Comparison of ENCODE assay signal across 9 mouse cellular contexts in the genomic region with DNA sequence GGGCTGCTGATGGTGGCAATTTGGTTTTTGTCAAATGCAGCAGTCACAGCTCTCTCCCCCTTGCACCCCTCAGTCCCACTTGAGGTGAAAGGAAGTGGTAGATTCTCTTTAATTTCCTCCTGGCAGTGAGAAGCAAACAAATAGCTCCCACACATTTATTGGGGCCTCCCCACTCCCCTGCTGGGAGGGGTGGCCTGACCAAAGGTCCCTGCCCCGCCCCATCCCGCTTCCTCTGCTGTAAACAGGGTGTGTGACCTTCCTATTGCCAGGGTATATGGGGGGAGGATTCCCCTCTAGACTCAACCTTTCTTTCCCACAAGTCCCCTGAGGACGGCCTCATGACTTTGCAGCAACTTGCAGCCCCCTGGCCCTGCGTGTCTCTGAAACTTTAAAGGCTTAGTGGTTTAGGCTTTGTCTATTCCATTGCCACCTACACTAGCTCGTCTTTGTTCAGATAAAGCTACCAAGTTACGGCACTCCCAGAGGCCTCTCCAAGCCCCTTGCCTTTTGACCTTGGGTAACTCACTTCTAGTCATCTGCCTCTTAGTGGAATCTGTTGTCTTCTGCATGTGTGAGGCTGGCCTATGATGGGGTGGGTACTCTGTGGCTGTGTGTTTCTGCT. TPM values are rescaled to one million over a fixed set of nuclear protein-coding genes. Genes with fewer than 3 reads are reported as not detected.
DNase-seq lines count a peak whose midpoint lies in the region; TF ChIP-seq lines count a peak whose summit lies in the region.
"Had no signal": no experiment of that assay in that cellular context is flagged by ENCODE, and none has a peak within 500 bp of the region (broad histone marks: within the 10 kb centered on the region; RNA-seq: fewer than 3 reads in every experiment).

No protein-coding gene starts in this region.

- H3K4me1 ChIP-seq in cerebellum, adult 2 months (ENCODE audit: control insufficient read depth, insufficient read depth, low read length) = no peaks in the 10 kb centered on the region
- H3K4me1 ChIP-seq in midbrain, embryonic 10.5 days = peaks cover 11% of the 10 kb centered on the region

- no peak overlapping the region for H3K4me3 ChIP-seq in cerebellum, adult 2 months (replicated peaks; ENCODE audit: insufficient read depth, low read depth, low read length)
- H3K4me3 ChIP-seq in midbrain, embryonic 10.5 days = no peak overlapping the region

- peak; percentile 63 for DNase-seq in adrenal gland, postnatal 14 days
- DNase-seq in adrenal gland, adult 18-20 months (ENCODE audit: low spot score in 2 of 2) = no peak
- peak; percentile 62 for DNase-seq in ZHBTc4 (ENCODE audit: low read depth, low spot score)
- DNase-seq in kidney, postnatal 14 days = peak; percentile 77
- peak; percentile 97 to 98 for DNase-seq in spleen, postnatal 36 days (ENCODE audit: low spot score in 2 of 2)
- DNase-seq in cerebellum, adult 2 months = no peak
- DNase-seq in right cerebral cortex, postnatal 36 days (ENCODE audit: low spot score in 2 of 2) = no peak
- no peak for DNase-seq in midbrain, embryonic 10.5 days (ENCODE audit: low spot score)

- no peak overlapping the region for H3K27ac ChIP-seq in cerebellum, adult 2 months (ENCODE audit: insufficient read depth, low read length)
- H3K27ac ChIP-seq in midbrain, embryonic 10.5 days (replicated peaks) = no peak overlapping the region

- H3K9me3 ChIP-seq in midbrain, embryonic 10.5 days (replicated peaks) = no peaks in the 10 kb centered on the region

- WGBS in cerebellum, adult 2 months = 80% methylated on average over 6 of the region's 6 CpGs
- WGBS in midbrain, embryonic 10.5 days = 76% methylated on average over 6 of the region's 6 CpGs

- H3K27me3 ChIP-seq in cerebellum, adult 2 months (ENCODE audit: control insufficient read depth, insufficient read depth, low read length) = no peaks in the 10 kb centered on the region
- no peaks in the 10 kb centered on the region for H3K27me3 ChIP-seq in midbrain, embryonic 10.5 days (ENCODE audit: low read depth, poor library complexity, severe bottlenecking)

- no peak for TF ChIP-seq CTCF in cerebellum, adult 2 months (IDR thresholded peaks at IDR 0.05; ENCODE audit: borderline replicate concordance, insufficient read depth, low read depth, low read length)

- TF ChIP-seq POLR2A in cerebellum, adult 2 months (IDR thresholded peaks at IDR 0.05; ENCODE audit: borderline replicate concordance, insufficient read depth, low read length) = no peak

- peaks cover 44% of the 10 kb centered on the region for H3K36me3 ChIP-seq in midbrain, embryonic 10.5 days

RNA-seq across cellular contexts. Expression of a gene that starts 4.3 kb away (rescaled TPM):
- total RNA-seq in adrenal gland, postnatal 14 days (2021) = 47.3 and 47.6 TPM in 2 replicates
- 10 to 100 TPM; 34.5 to 50.9 TPM for total RNA-seq in adrenal gland, adult 18-20 months (2021)
- polyA plus RNA-seq in cerebellum, adult 2 months (2012; rRNA removed) = 11.1 and 11.6 TPM in 2 replicates
- polyA plus RNA-seq in midbrain, embryonic 10.5 days (2016; fragmentation: Nextera tagmentation; extraction: Ambion mirVana) = 5.3 and 5.9 TPM in 2 replicates

RNA-seq across cellular contexts. Expression of a gene that starts 42.6 kb away (rescaled TPM):
- 14.2 and 14.5 TPM in 2 replicates for total RNA-seq in adrenal gland, postnatal 14 days (2021)
- total RNA-seq in adrenal gland, adult 18-20 months (2021) = 10 to 100 TPM; 16.4 to 16.9 TPM
- 15.2 and 16.0 TPM in 2 replicates for polyA plus RNA-seq in cerebellum, adult 2 months (2012; rRNA removed)
- polyA plus RNA-seq in midbrain, embryonic 10.5 days (2016; fragmentation: Nextera tagmentation; extraction: Ambion mirVana) = 22.6 and 23.0 TPM in 2 replicates

RNA-seq across cellular contexts. Expression of a gene that starts 48.5 kb away (rescaled TPM):
- total RNA-seq in adrenal gland, postnatal 14 days (2021) = not detected in 2 replicates
- not detected for total RNA-seq in adrenal gland, adult 18-20 months (2021)
- polyA plus RNA-seq in cerebellum, adult 2 months (2012; rRNA removed) = 0.13 TPM in 1 of 2 replicates, not detected in the other
- polyA plus RNA-seq in midbrain, embryonic 10.5 days (2016; fragmentation: Nextera tagmentation; extraction: Ambion mirVana) = 0.17 TPM in 1 of 2 replicates, not detected in the other
- polyA plus RNA-seq: embryonic facial prominence, embryonic 11.5 days had no signal

Comparison
In these comparisons a context has a peak if more than half of its experiments do, and no peak if none do; other contexts are left out.
1. DNase-seq: peak in adrenal gland, postnatal 14 days (single experiment), ZHBTc4 (single experiment), kidney, postnatal 14 days (single experiment) and spleen, postnatal 36 days (2 of 2); none in adrenal gland, adult 18-20 months (0 of 2), cerebellum, adult 2 months (0 of 2), right cerebral cortex, postnatal 36 days (0 of 2) and midbrain, embryonic 10.5 days (single experiment).